Mouse (Mus musculus): ENCODE results near the gene Grb14. TPM values are rescaled to one million over a fixed set of nuclear protein-coding genes. Genes with fewer than 3 reads are reported as not detected.

The Grb14 gene
- total and polyA plus RNA-seq, 3 experiments, result 0.22 TPM; not detected in 2

DNA sequence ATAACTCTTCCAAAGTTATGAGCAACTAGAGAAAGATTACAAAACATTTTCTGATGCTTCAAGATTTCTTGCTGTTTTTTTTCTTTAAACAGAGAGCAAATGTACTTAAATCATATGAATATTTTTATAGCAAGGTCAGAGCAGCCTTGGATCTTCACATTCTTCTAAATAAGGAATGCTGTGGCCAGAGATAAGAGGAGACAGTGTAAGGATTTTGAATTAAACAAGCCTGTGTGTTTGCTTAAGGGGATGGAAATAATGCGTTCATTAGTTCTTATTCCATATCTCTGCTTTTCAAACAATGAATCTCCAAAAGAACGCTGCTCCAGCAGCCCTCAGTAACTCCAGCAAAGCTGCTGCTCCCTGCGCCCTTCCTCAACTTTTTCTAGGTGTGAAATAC is 63.4 kb downstream of the Grb14 start:
- H3K4me3 ChIP-seq (ENCODE audit: low read depth, low read length), result no peak overlapping the region
- peaks cover 7% of the 10 kb centered on the region for H3K9me3 ChIP-seq (replicated peaks)
- no peaks in the 10 kb centered on the region for H3K4me1 ChIP-seq (ENCODE audit: insufficient read depth, low read depth, low read length)
- no peaks in the 10 kb centered on the region for H3K27me3 ChIP-seq (ENCODE audit: insufficient read depth, low read length)
- no peak for DNase-seq (ENCODE audit: low spot score)
- no peak for ATAC-seq (ENCODE audit: extremely low read depth, insufficient number of reproducible peaks, low FRiP score, poor library complexity, severe bottlenecking)
- no peaks in the 10 kb centered on the region for H3K36me3 ChIP-seq (replicated peaks)
- TF ChIP-seq POLR2AphosphoS5 (IDR thresholded peaks at IDR 0.05; ENCODE audit: insufficient replicate concordance, low read depth, low read length) (no peak), CTCF (IDR thresholded peaks at IDR 0.05; ENCODE audit: low read depth, low read length) (no peak), TAL1 (conservative IDR thresholded peaks at IDR 0.05; ENCODE audit: low read depth, low read length) (no peak), GATA1 (IDR thresholded peaks at IDR 0.05; ENCODE audit: borderline replicate concordance, low read length) (no peak), GATA2 (IDR thresholded peaks at IDR 0.05; ENCODE audit: borderline replicate concordance, low read depth, low read length) (no peak)

DNA sequence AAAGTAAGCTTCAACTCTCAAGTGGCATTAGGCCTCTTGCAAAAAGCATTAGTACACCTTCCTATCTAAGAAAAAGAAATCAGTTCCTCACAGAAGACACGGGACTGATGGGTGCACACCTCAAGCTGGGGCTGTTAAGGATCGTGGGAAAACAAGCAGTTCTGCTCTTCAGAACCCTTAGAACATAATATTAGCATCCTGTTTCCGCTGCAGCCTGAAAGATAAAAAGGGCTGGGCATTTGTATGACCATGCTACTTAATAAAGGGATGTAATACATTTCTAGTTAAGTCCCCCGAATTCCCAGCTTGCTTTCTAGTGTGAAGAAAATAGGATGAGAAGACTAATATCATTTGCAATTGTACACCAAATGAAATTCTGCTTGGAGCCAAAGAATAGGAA is 65.1 kb downstream of the Grb14 start:
- TF ChIP-seq GATA2 (IDR thresholded peaks at IDR 0.05; ENCODE audit: borderline replicate concordance, low read depth, low read length), result no peak
- TF ChIP-seq POLR2AphosphoS5 (IDR thresholded peaks at IDR 0.05; ENCODE audit: insufficient replicate concordance, low read depth, low read length), result no peak
- TF ChIP-seq GATA1 (IDR thresholded peaks at IDR 0.05; ENCODE audit: borderline replicate concordance, low read length), result no peak
- no peak for TF ChIP-seq TAL1 (conservative IDR thresholded peaks at IDR 0.05; ENCODE audit: low read depth, low read length)
- no peak for TF ChIP-seq CTCF (IDR thresholded peaks at IDR 0.05; ENCODE audit: low read depth, low read length)
- DNase-seq (ENCODE audit: low spot score) (no peak), ATAC-seq (ENCODE audit: extremely low read depth, insufficient number of reproducible peaks, low FRiP score, poor library complexity, severe bottlenecking) (no peak)
- peaks cover 7% of the 10 kb centered on the region for H3K9me3 ChIP-seq (replicated peaks)
- no peaks in the 10 kb centered on the region for H3K27me3 ChIP-seq (ENCODE audit: insufficient read depth, low read length)
- H3K4me1 ChIP-seq (ENCODE audit: insufficient read depth, low read depth, low read length), result no peaks in the 10 kb centered on the region
- H3K4me3 ChIP-seq (ENCODE audit: low read depth, low read length), result no peak overlapping the region
- H3K36me3 ChIP-seq (replicated peaks), result no peaks in the 10 kb centered on the region

DNA sequence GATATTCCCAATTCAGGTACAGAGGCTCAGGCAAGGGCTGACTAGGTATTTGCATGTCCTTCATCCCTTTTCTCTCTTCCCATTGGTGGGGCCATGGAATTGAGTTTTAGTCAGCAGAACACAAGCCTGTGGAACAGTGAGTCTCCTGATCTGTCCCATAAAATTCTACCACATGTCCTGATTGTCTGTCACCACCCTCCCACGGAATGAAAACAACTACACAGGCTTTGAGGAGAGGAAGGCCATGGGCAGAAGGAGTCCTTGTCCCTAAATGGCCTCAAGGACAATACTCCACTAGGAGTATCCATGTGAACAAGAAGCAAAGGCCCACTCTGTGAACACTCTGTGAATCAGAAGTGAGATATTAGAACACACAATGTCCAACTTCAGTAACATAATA is 69.3 kb downstream of the Grb14 start:
- H3K36me3 ChIP-seq (replicated peaks), result no peaks in the 10 kb centered on the region
- no peak for TF ChIP-seq GATA2 (IDR thresholded peaks at IDR 0.05; ENCODE audit: borderline replicate concordance, low read depth, low read length)
- TF ChIP-seq TAL1 (conservative IDR thresholded peaks at IDR 0.05; ENCODE audit: low read depth, low read length), result no peak
- no peak for TF ChIP-seq POLR2AphosphoS5 (IDR thresholded peaks at IDR 0.05; ENCODE audit: insufficient replicate concordance, low read depth, low read length)
- TF ChIP-seq GATA1 (IDR thresholded peaks at IDR 0.05; ENCODE audit: borderline replicate concordance, low read length), result no peak
- no peak for TF ChIP-seq CTCF (IDR thresholded peaks at IDR 0.05; ENCODE audit: low read depth, low read length)
- no peak overlapping the region for H3K4me3 ChIP-seq (ENCODE audit: low read depth, low read length)
- DNase-seq (ENCODE audit: low spot score), result no peak
- ATAC-seq (ENCODE audit: extremely low read depth, insufficient number of reproducible peaks, low FRiP score, poor library complexity, severe bottlenecking), result no peak
- no peaks in the 10 kb centered on the region for H3K27me3 ChIP-seq (ENCODE audit: insufficient read depth, low read length)
- H3K4me1 ChIP-seq (ENCODE audit: insufficient read depth, low read depth, low read length), result no peaks in the 10 kb centered on the region
- H3K9me3 ChIP-seq (replicated peaks), result peaks cover 7% of the 10 kb centered on the region

DNA sequence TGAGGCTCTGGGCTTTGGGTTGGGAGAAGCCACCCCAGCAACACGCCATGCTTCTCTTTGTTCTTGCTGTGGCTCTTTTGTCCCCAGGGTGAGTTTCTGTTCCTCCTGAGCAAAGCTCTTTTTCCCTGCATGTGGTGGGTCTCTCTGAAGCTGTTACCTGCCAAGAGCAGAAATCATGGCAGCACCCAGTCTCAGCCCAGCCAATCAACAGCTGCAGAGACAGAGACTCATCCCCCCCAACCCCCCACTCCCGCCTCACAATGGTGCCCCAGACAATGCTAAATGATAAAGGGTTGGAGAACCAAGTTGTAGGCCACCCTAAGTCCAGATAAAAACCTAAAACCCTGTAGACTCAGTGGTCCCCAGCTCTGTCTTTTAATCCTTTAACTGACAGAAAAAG is 75.6 kb downstream of the Grb14 start:
- ATAC-seq (ENCODE audit: extremely low read depth, insufficient number of reproducible peaks, low FRiP score, poor library complexity, severe bottlenecking) (no peak), DNase-seq (ENCODE audit: low spot score) (no peak)
- Histone ChIP-seq H3K36me3 (replicated peaks) (no peaks in the 10 kb centered on the region), H3K27me3 (ENCODE audit: insufficient read depth, low read length) (no peaks in the 10 kb centered on the region), H3K4me1 (ENCODE audit: insufficient read depth, low read depth, low read length) (no peaks in the 10 kb centered on the region), H3K9me3 (replicated peaks) (no peaks in the 10 kb centered on the region; the same call in 1 of the 2 replicates), H3K4me3 (ENCODE audit: low read depth, low read length) (no peak overlapping the region)
- no peak for TF ChIP-seq TAL1 (conservative IDR thresholded peaks at IDR 0.05; ENCODE audit: low read depth, low read length)
- no peak for TF ChIP-seq CTCF (IDR thresholded peaks at IDR 0.05; ENCODE audit: low read depth, low read length)
- no peak for TF ChIP-seq POLR2AphosphoS5 (IDR thresholded peaks at IDR 0.05; ENCODE audit: insufficient replicate concordance, low read depth, low read length)
- TF ChIP-seq GATA2 (IDR thresholded peaks at IDR 0.05; ENCODE audit: borderline replicate concordance, low read depth, low read length), result no peak
- TF ChIP-seq GATA1 (IDR thresholded peaks at IDR 0.05; ENCODE audit: borderline replicate concordance, low read length), result no peak

DNA sequence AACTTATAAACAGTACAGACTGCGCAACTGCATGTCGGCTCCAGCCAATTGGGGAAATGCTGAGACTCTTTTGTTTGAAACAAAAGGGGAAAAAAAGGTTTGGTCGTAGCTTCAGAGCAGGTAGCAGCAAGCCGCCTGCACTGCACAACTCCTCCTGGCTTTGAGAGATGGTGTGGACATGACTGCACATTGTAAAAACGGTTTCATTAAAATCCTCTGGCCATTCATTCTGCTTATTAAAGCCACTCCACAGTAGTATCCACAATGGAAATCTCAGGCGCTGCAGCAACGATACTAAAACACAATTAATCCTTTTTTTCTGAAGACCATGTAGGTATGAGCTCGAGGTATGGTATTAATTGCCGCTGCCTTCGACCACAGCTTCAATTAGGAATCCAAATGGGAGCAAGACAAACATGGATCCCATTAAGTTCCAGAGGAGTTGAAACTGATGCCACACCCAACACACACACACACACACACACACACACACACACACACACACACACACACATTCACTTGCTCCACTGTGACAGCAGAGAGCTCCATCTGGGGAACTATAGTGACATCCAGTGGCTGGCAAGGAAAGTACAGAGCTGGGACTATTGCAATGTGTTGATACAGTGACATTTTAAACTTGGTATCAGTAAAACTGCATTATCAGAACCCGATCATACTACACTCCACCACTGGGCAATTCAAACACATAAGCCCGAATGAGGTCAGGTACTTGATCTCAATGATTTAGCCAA is 76.2 kb downstream of the Grb14 start:
- Histone ChIP-seq H3K36me3 (replicated peaks) (no peaks in the 10 kb centered on the region), H3K27me3 (ENCODE audit: insufficient read depth, low read length) (no peaks in the 10 kb centered on the region), H3K4me3 (ENCODE audit: low read depth, low read length) (no peak overlapping the region), H3K4me1 (ENCODE audit: insufficient read depth, low read depth, low read length) (no peaks in the 10 kb centered on the region), H3K9me3 (replicated peaks) (no peaks in the 10 kb centered on the region; the same call in 1 of the 2 replicates)
- no peak for DNase-seq (ENCODE audit: low spot score)
- TF ChIP-seq TAL1 (conservative IDR thresholded peaks at IDR 0.05; ENCODE audit: low read depth, low read length) (no peak), CTCF (IDR thresholded peaks at IDR 0.05; ENCODE audit: low read depth, low read length) (no peak), GATA1 (IDR thresholded peaks at IDR 0.05; ENCODE audit: borderline replicate concordance, low read length) (no peak), POLR2AphosphoS5 (IDR thresholded peaks at IDR 0.05; ENCODE audit: insufficient replicate concordance, low read depth, low read length) (no peak), GATA2 (IDR thresholded peaks at IDR 0.05; ENCODE audit: borderline replicate concordance, low read depth, low read length) (no peak)
- no peak for ATAC-seq (ENCODE audit: extremely low read depth, insufficient number of reproducible peaks, low FRiP score, poor library complexity, severe bottlenecking)

DNA sequence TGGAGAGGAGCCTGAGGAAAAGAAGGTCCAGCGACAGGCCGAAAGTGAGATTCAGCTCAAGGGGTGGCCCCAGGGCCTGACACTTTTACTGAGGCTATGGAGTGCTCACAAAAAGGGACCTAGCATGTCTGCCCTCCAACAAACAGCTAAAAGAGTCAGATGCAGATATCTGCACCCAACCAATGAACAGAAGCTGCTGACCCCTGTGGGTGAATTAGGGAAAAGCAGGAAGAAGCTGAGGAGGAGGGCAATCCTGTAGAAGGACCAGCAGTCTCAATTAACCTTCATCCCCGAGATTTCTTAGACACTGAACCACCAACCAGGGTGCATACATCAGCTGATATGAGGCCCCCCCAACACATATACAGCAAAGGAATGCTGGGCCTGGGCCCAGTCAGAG is 77.3 kb downstream of the Grb14 start:
- no peaks in the 10 kb centered on the region for H3K4me1 ChIP-seq (ENCODE audit: insufficient read depth, low read depth, low read length)
- no peak for ATAC-seq (ENCODE audit: extremely low read depth, insufficient number of reproducible peaks, low FRiP score, poor library complexity, severe bottlenecking)
- H3K9me3 ChIP-seq (replicated peaks), result no peaks in the 10 kb centered on the region; the same call in 1 of the 2 replicates

More for the DNA sequence above, 77.3 kb downstream of the Grb14 start:
- Histone ChIP-seq H3K4me3 (ENCODE audit: low read depth, low read length) (no peak overlapping the region), H3K27me3 (ENCODE audit: insufficient read depth, low read length) (no peaks in the 10 kb centered on the region), H3K36me3 (replicated peaks) (no peaks in the 10 kb centered on the region)
- no peak for DNase-seq (ENCODE audit: low spot score)
- TF ChIP-seq CTCF (IDR thresholded peaks at IDR 0.05; ENCODE audit: low read depth, low read length), result no peak
- TF ChIP-seq POLR2AphosphoS5 (IDR thresholded peaks at IDR 0.05; ENCODE audit: insufficient replicate concordance, low read depth, low read length), result no peak
- TF ChIP-seq GATA2 (IDR thresholded peaks at IDR 0.05; ENCODE audit: borderline replicate concordance, low read depth, low read length), result no peak
- no peak for TF ChIP-seq GATA1 (IDR thresholded peaks at IDR 0.05; ENCODE audit: borderline replicate concordance, low read length)
- no peak for TF ChIP-seq TAL1 (conservative IDR thresholded peaks at IDR 0.05; ENCODE audit: low read depth, low read length)

All from G1E (cell line).